Mouse (Mus musculus) bone marrow, adult 2 months (tissue): ENCODE measurements at regions not wholly inside any gene's neighbourhood (a gene's known extent, or its start where the extent isn't known, plus 50 kb on each side); places are given as distances from the start of the nearest gene placed in this dataset.

Experiments
- CTCF ChIP-seq: fragments of 200-500 bp; IDR thresholded peaks from 2 replicates; pipeline ENCODE4 v1.5.1; 2011; ENCODE audit warnings: low read length, control low read depth; ENCODE audit not compliant: control insufficient read depth, insufficient read depth
- POLR2A ChIP-seq: fragments of 200-500 bp; IDR thresholded peaks from 2 replicates; pipeline ENCODE4 v1.6.1; 2011; ENCODE audit warnings: low read depth, mild to moderate bottlenecking, control low read depth, low read length, borderline replicate concordance; ENCODE audit not compliant: control insufficient read depth

DNA sequence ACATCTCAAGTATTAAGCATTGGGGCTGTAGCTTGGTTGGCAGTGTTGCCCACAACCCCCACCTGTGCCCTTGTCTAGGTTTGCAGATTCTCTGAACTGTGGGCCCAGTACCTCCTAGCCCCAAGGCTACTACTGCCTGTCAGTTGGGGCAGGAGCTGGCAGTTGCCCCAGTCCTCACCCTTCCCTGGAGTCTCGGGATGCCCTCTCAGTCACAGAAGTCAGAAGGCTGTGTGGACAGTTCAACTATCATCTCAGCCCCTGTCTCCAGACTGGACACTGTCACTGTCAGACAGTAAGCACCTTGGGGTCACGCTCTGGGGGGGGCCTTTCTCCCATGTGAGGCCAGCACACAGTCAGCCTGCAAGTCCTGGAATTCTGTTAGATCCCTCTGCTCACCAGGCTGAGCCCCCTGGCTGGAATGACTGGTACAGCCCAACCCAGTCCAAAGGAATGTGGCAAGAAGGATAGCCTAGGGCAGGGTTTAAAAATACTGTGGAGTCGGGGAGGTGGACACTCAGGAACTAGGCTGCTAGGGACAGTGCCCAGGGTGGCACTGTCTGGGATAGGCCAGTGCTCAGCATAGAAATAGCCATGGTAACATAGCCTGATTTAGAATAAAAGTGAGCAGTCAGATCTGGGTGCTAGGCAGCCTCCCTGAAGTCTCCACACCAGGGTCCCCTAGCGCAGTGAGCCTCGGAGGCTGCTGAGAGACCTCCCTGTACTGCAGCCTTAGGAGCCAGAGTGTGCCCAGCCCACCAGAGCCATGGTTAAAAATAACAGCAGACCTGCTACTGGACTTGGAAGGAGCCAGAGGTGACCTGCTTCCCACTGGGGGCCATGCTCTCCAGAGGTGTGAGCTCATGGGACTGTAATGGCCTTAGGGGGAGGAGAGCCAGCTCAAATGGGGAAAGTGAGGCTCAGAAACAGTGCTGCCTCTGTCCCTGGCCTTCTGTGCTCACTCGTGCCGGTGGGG, 83.1 kb upstream of the Ptpn1 start:
- no peak for TF ChIP-seq CTCF
- TF ChIP-seq POLR2A = no peak
